ENCODE assay signal across 28 mouse cellular contexts in genomic region chr1:191042688-191043087, GRCm38 (mm10). TPM values are rescaled to one million over a fixed set of nuclear protein-coding genes. Genes with fewer than 3 reads are reported as not detected.
DNase-seq lines count a peak whose midpoint lies in the region; ATAC-seq lines count a peak whose summit lies in the region.
"Had no signal": no experiment of that assay in that cellular context is flagged by ENCODE, and none has a peak within 500 bp of the region (broad histone marks: within the 10 kb centered on the region; RNA-seq: fewer than 3 reads in every experiment).

No protein-coding gene starts in this region.

- no peak overlapping the region for H3K9ac ChIP-seq in kidney, embryonic 15.5 days
- H3K9ac ChIP-seq in kidney, embryonic 14.5 days (ENCODE audit: low read depth, low read length): no peak overlapping the region
- H3K9ac ChIP-seq: embryonic facial prominence, embryonic 15.5 days; hindbrain, embryonic 12.5 days had no signal

- H3K36me3 ChIP-seq in kidney, embryonic 15.5 days: no peaks in the 10 kb centered on the region
- no peaks in the 10 kb centered on the region for H3K36me3 ChIP-seq in kidney, embryonic 14.5 days (ENCODE audit: control insufficient read depth, insufficient read depth, low read length)
- H3K36me3 ChIP-seq: embryonic facial prominence, embryonic 15.5 days; hindbrain, embryonic 12.5 days had no signal

- H3K27me3 ChIP-seq in kidney, embryonic 15.5 days: no peaks in the 10 kb centered on the region
- no peaks in the 10 kb centered on the region for H3K27me3 ChIP-seq in kidney, embryonic 14.5 days (ENCODE audit: control insufficient read depth, insufficient read depth, low read length)
- H3K27me3 ChIP-seq: embryonic facial prominence, embryonic 15.5 days; hindbrain, embryonic 12.5 days had no signal

- H3K9me3 ChIP-seq in kidney, embryonic 15.5 days (replicated peaks): no peaks in the 10 kb centered on the region
- no peaks in the 10 kb centered on the region for H3K9me3 ChIP-seq in kidney, embryonic 14.5 days (ENCODE audit: control insufficient read depth, low read length)
- H3K9me3 ChIP-seq: embryonic facial prominence, embryonic 15.5 days; hindbrain, embryonic 12.5 days had no signal

- H3K4me3 ChIP-seq in kidney, embryonic 15.5 days (replicated peaks): no peak overlapping the region
- H3K4me3 ChIP-seq in kidney, embryonic 14.5 days (ENCODE audit: low read length): no peak overlapping the region
- H3K4me3 ChIP-seq: embryonic facial prominence, embryonic 15.5 days; hindbrain, embryonic 12.5 days had no signal

- 0 out of 2 replicates have a peak, but pooled peaks cover 3% of the 10 kb centered on the region for H3K4me1 ChIP-seq in kidney, embryonic 15.5 days
- H3K4me1 ChIP-seq in kidney, embryonic 14.5 days (ENCODE audit: control insufficient read depth, insufficient read depth, low read length): no peaks in the 10 kb centered on the region
- H3K4me1 ChIP-seq: embryonic facial prominence, embryonic 15.5 days; hindbrain, embryonic 12.5 days had no signal

- DNase-seq in kidney, postnatal 25 days: no peak
- DNase-seq in kidney, postnatal 14 days: peak; percentile 25
- DNase-seq in NIH3T3 (ENCODE audit: low read depth): peak; percentile 39
- no peak for DNase-seq in adrenal gland, adult 18-20 months (ENCODE audit: low spot score in 2 of 2)
- no peak for DNase-seq in left cerebral cortex, adult 9 months (ENCODE audit: low spot score in 2 of 2)
- DNase-seq: adrenal gland, adult 8-10 months; adrenal gland, postnatal 36 days; B cell, adult 2 months; cerebellum, adult 2 months; cerebellum, postnatal 10 days; embryo, embryonic 11 days; gastrocnemius, postnatal 25 days; heart, postnatal 10 days; heart, postnatal 4 days had no signal

- no peak overlapping the region for H3K4me2 ChIP-seq in kidney, embryonic 15.5 days
- no peak overlapping the region for H3K4me2 ChIP-seq in kidney, embryonic 14.5 days (replicated peaks; ENCODE audit: low read depth, low read length)
- H3K4me2 ChIP-seq: embryonic facial prominence, embryonic 15.5 days; hindbrain, embryonic 12.5 days had no signal

- H3K27ac ChIP-seq in kidney, embryonic 15.5 days: no peak overlapping the region
- H3K27ac ChIP-seq in kidney, embryonic 14.5 days (ENCODE audit: low read depth, low read length): no peak overlapping the region
- H3K27ac ChIP-seq: embryonic facial prominence, embryonic 15.5 days; hindbrain, embryonic 12.5 days had no signal

- WGBS in kidney, embryonic 15.5 days: 46% methylated on average over 3 of the region's 3 CpGs
- WGBS in kidney, embryonic 14.5 days: 53% methylated on average over 3 of the region's 3 CpGs

- ATAC-seq in kidney, embryonic 15.5 days (replicated peaks; ENCODE audit: low FRiP score): 0 out of 2 replicates have a peak, but pooled peaks have one; percentile 40
- ATAC-seq in kidney, embryonic 14.5 days (ENCODE audit: low FRiP score, low TSS enrichment): no peak
- ATAC-seq: CD4-positive, CD25-positive, alpha-beta regulatory T cell, adult 4 months; forebrain, embryonic 16.5 days; hindbrain, embryonic 16.5 days; inflammation-experienced regulatory T-cells, adult 6 months had no signal

RNA-seq across cellular contexts. Expression of gene Spata45, which starts 6.2 kb away (rescaled TPM):
- not detected in 2 replicates for polyA plus RNA-seq in kidney, embryonic 15.5 days (2015; fragmentation: Nextera tagmentation; extraction: Ambion mirVana)
- polyA plus RNA-seq in kidney, embryonic 14.5 days (2014; fragmentation: Nextera tagmentation; extraction: Ambion mirVana): not detected in 2 replicates
- total RNA-seq in adrenal gland, adult 18-20 months (2021): not detected
- total RNA-seq: adrenal gland, adult 8-10 months; adrenal gland, postnatal 36 days; common myeloid progenitor, adult 5-6 weeks; gastrocnemius, postnatal 25 days; granulocyte monocyte progenitor cell, adult 5-6 weeks; heart, postnatal 10 days; heart, postnatal 4 days had no signal
- polyA plus RNA-seq: CD4-positive, CD25-positive, alpha-beta regulatory T cell, adult 4 months; cerebellum, adult 2 months; embryonic facial prominence, embryonic 11.5 days; embryonic facial prominence, embryonic 15.5 days; forebrain, embryonic 11.5 days; forebrain, embryonic 16.5 days; frontal cortex, adult 2 months; heart, embryonic 14.5 days; hindbrain, embryonic 12.5 days; hindbrain, embryonic 16.5 days had no signal

RNA-seq across cellular contexts. Expression of gene Flvcr1, which starts 16.7 kb away (rescaled TPM):
- 6.7 and 7.1 TPM in 2 replicates for polyA plus RNA-seq in kidney, embryonic 15.5 days (2015; fragmentation: Nextera tagmentation; extraction: Ambion mirVana)
- 6.8 and 8.5 TPM in 2 replicates for polyA plus RNA-seq in kidney, embryonic 14.5 days (2014; fragmentation: Nextera tagmentation; extraction: Ambion mirVana)
- 10 to 100 TPM in 1 of 2 experiments, 1 to 10 TPM in 1; 9.9 to 14.6 TPM for total RNA-seq in adrenal gland, adult 18-20 months (2021)

RNA-seq across cellular contexts. Expression of gene Tatdn3, which starts 20.0 kb away (rescaled TPM):
- polyA plus RNA-seq in kidney, embryonic 15.5 days (2015; fragmentation: Nextera tagmentation; extraction: Ambion mirVana): 12.8 and 13.8 TPM in 2 replicates
- 12.6 and 13.2 TPM in 2 replicates for polyA plus RNA-seq in kidney, embryonic 14.5 days (2014; fragmentation: Nextera tagmentation; extraction: Ambion mirVana)
- 10 to 100 TPM; 14.0 to 16.4 TPM for total RNA-seq in adrenal gland, adult 18-20 months (2021)

RNA-seq across cellular contexts. Expression of gene Nsl1, which starts 20.1 kb away (rescaled TPM):
- polyA plus RNA-seq in kidney, embryonic 15.5 days (2015; fragmentation: Nextera tagmentation; extraction: Ambion mirVana): 22.1 and 23.1 TPM in 2 replicates
- polyA plus RNA-seq in kidney, embryonic 14.5 days (2014; fragmentation: Nextera tagmentation; extraction: Ambion mirVana): 10.4 and 23.3 TPM in 2 replicates
- under 1 TPM; 0.58 to 0.63 TPM for total RNA-seq in adrenal gland, adult 18-20 months (2021)

RNA-seq across cellular contexts. Expression of gene Batf3, which starts 55.0 kb away (rescaled TPM):
- polyA plus RNA-seq in kidney, embryonic 15.5 days (2015; fragmentation: Nextera tagmentation; extraction: Ambion mirVana): 12.5 and 13.7 TPM in 2 replicates
- polyA plus RNA-seq in kidney, embryonic 14.5 days (2014; fragmentation: Nextera tagmentation; extraction: Ambion mirVana): 12.4 and 18.0 TPM in 2 replicates
- total RNA-seq in adrenal gland, adult 18-20 months (2021): 1 to 10 TPM; 1.5 to 9.7 TPM
- total RNA-seq: granulocyte monocyte progenitor cell, adult 5-6 weeks had no signal
- polyA plus RNA-seq: CD4-positive, CD25-positive, alpha-beta regulatory T cell, adult 4 months had no signal

Comparison
In these comparisons a context has a peak if more than half of its experiments do, and no peak if none do; other contexts are left out.
1. DNase-seq: peak in kidney, postnatal 14 days (single experiment) and NIH3T3 (single experiment); none in kidney, postnatal 25 days (0 of 2), adrenal gland, adult 18-20 months (0 of 2) and left cerebral cortex, adult 9 months (0 of 2).